Mouse (Mus musculus): ENCODE measurements around the gene Dscaml1. TPM values are rescaled to one million over a fixed set of nuclear protein-coding genes. Genes with fewer than 3 reads are reported as not detected.

Gene Dscaml1
- total and polyA plus RNA-seq, 2 experiments from 2014 or later = 0.04 to 0.84 TPM

- no peak for DNase-seq (ENCODE audit: low spot score)
- 28% methylated on average over 4 of the region's 4 CpGs for WGBS
- Histone ChIP-seq H3K9ac (replicated peaks; ENCODE audit: low read depth, low read length) (no peak overlapping the region), H3K9me3 (replicated peaks; ENCODE audit: control insufficient read depth, low read length) (no peaks in the 10 kb centered on the region), H3K36me3 (replicated peaks; ENCODE audit: control insufficient read depth, insufficient read depth, low read length) (no peaks in the 10 kb centered on the region), H3K27me3 (ENCODE audit: control insufficient read depth, insufficient read depth, low read length) (no peaks in the 10 kb centered on the region), H3K4me2 (ENCODE audit: low read depth, low read length) (no peak overlapping the region), H3K27ac (ENCODE audit: low read depth) (no peak overlapping the region), H3K4me3 (ENCODE audit: low read depth, low read length) (no peak overlapping the region), H3K4me1 (ENCODE audit: control insufficient read depth, insufficient read depth) (no peaks in the 10 kb centered on the region)
- TF ChIP-seq CTCF (IDR thresholded peaks at IDR 0.05; ENCODE audit: low read depth) = no peak
- TF ChIP-seq EP300 (IDR thresholded peaks at IDR 0.05; ENCODE audit: low read depth) = no peak
- no peak for ATAC-seq (ENCODE audit: insufficient read depth, low read depth)
Observed at GRCm38 (mm10) chr9:45599377-45599776, 172.9 kb downstream of the Dscaml1 start.

DNA sequence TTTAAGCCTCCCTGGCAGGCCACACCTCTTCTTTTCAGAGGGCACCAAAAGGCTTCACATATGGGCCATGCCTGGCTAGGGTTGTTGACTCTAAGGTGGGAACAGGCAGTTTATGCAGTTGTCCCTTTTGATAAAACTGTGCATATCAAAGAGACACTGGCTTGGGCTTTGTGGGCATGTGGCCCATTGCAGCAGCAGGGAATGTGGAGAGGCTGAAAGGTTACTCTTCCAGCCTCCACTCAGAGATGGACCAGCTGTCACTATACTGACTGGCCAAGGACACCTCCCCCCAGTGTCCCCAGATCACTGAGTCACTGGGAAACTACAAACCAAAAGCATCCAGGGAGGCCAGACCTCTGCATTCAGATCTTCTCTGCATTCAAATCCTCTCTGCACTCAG is 180.9 kb downstream of the Dscaml1 start:
- no peak overlapping the region for H3K4me3 ChIP-seq (ENCODE audit: low read depth, low read length)
- H3K4me2 ChIP-seq (ENCODE audit: low read depth, low read length) = no peak overlapping the region
- H3K27me3 ChIP-seq (ENCODE audit: control insufficient read depth, insufficient read depth, low read length) = 0 out of 2 replicates have a peak, but pooled peaks cover 5% of the 10 kb centered on the region
- H3K9me3 ChIP-seq (replicated peaks; ENCODE audit: control insufficient read depth, low read length) = no peaks in the 10 kb centered on the region
- H3K36me3 ChIP-seq (replicated peaks; ENCODE audit: control insufficient read depth, insufficient read depth, low read length) = no peaks in the 10 kb centered on the region
- H3K9ac ChIP-seq (replicated peaks; ENCODE audit: low read depth, low read length) = no peak overlapping the region
- no peaks in the 10 kb centered on the region for H3K4me1 ChIP-seq (ENCODE audit: control insufficient read depth, insufficient read depth)
- TF ChIP-seq CTCF (IDR thresholded peaks at IDR 0.05; ENCODE audit: low read depth) = no peak
- no peak for TF ChIP-seq EP300 (IDR thresholded peaks at IDR 0.05; ENCODE audit: low read depth)
- DNase-seq (ENCODE audit: low spot score) = no peak
- H3K27ac ChIP-seq (ENCODE audit: low read depth) = no peak overlapping the region
- ATAC-seq (ENCODE audit: insufficient read depth, low read depth) = no peak

- ATAC-seq (ENCODE audit: insufficient read depth, low read depth) = no peak
Observed at GRCm38 (mm10) chr9:45608097-45609031, 181.9 kb downstream of the Dscaml1 start.

GRCm38 (mm10) chr9:45610336-45611060 is 184.1 kb downstream of the Dscaml1 start:
- Histone ChIP-seq H3K27me3 (ENCODE audit: control insufficient read depth, insufficient read depth, low read length) (0 out of 2 replicates have a peak, but pooled peaks cover 5% of the 10 kb centered on the region), H3K27ac (ENCODE audit: low read depth) (no peak overlapping the region), H3K4me3 (ENCODE audit: low read depth, low read length) (no peak overlapping the region), H3K4me2 (ENCODE audit: low read depth, low read length) (no peak overlapping the region), H3K9me3 (replicated peaks; ENCODE audit: control insufficient read depth, low read length) (no peaks in the 10 kb centered on the region), H3K9ac (replicated peaks; ENCODE audit: low read depth, low read length) (no peak overlapping the region), H3K4me1 (ENCODE audit: control insufficient read depth, insufficient read depth) (no peaks in the 10 kb centered on the region), H3K36me3 (replicated peaks; ENCODE audit: control insufficient read depth, insufficient read depth, low read length) (no peaks in the 10 kb centered on the region)
- ATAC-seq (ENCODE audit: insufficient read depth, low read depth) = no peak
- DNase-seq (ENCODE audit: low spot score) = no peak
- 67% methylated on average over 11 of the region's 11 CpGs for WGBS
- TF ChIP-seq EP300 (IDR thresholded peaks at IDR 0.05; ENCODE audit: low read depth) = no peak
- TF ChIP-seq CTCF (IDR thresholded peaks at IDR 0.05; ENCODE audit: low read depth) = no peak

More at GRCm38 (mm10) chr9:45608097-45609031, 181.9 kb downstream of the Dscaml1 start:
- Histone ChIP-seq H3K4me1 (ENCODE audit: control insufficient read depth, insufficient read depth) (no peaks in the 10 kb centered on the region), H3K9me3 (replicated peaks; ENCODE audit: control insufficient read depth, low read length) (no peaks in the 10 kb centered on the region), H3K4me3 (ENCODE audit: low read depth, low read length) (no peak overlapping the region), H3K27me3 (ENCODE audit: control insufficient read depth, insufficient read depth, low read length) (0 out of 2 replicates have a peak, but pooled peaks cover 5% of the 10 kb centered on the region), H3K9ac (replicated peaks; ENCODE audit: low read depth, low read length) (no peak overlapping the region), H3K27ac (ENCODE audit: low read depth) (no peak overlapping the region), H3K36me3 (replicated peaks; ENCODE audit: control insufficient read depth, insufficient read depth, low read length) (no peaks in the 10 kb centered on the region), H3K4me2 (ENCODE audit: low read depth, low read length) (no peak overlapping the region)
- 34% methylated on average over 13 of the region's 13 CpGs for WGBS
- DNase-seq (ENCODE audit: low spot score) = no peak
- no peak for TF ChIP-seq EP300 (IDR thresholded peaks at IDR 0.05; ENCODE audit: low read depth)
- TF ChIP-seq CTCF (IDR thresholded peaks at IDR 0.05; ENCODE audit: low read depth) = no peak

DNA sequence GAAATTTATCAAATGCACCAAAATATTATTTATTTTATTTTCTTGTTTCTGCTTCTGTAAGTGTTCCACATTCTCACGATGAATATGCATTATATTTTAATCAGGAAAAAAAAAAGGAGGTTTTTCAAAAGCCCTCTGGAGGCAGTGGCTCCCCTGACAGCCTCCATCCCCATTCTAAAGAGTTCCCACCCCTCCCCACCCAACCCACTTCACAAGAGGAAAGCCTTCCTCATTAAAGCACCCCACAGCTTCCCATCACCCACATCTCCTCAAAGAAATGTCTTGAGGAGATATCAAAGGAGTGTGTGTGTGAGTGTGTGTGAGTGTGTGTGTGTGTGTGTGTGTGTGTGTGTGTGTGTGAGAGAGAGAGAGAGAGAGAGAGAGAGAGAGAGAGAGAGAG is 188.2 kb downstream of the Dscaml1 start:
- Histone ChIP-seq H3K27me3 (ENCODE audit: control insufficient read depth, insufficient read depth, low read length) (no peaks in the 10 kb centered on the region), H3K9ac (replicated peaks; ENCODE audit: low read depth, low read length) (no peak overlapping the region), H3K27ac (ENCODE audit: low read depth) (no peak overlapping the region), H3K4me3 (ENCODE audit: low read depth, low read length) (no peak overlapping the region), H3K4me2 (ENCODE audit: low read depth, low read length) (no peak overlapping the region), H3K4me1 (ENCODE audit: control insufficient read depth, insufficient read depth) (no peaks in the 10 kb centered on the region), H3K9me3 (replicated peaks; ENCODE audit: control insufficient read depth, low read length) (no peaks in the 10 kb centered on the region), H3K36me3 (replicated peaks; ENCODE audit: control insufficient read depth, insufficient read depth, low read length) (no peaks in the 10 kb centered on the region)
- no peak for ATAC-seq (ENCODE audit: insufficient read depth, low read depth)
- no peak for TF ChIP-seq EP300 (IDR thresholded peaks at IDR 0.05; ENCODE audit: low read depth)
- TF ChIP-seq CTCF (IDR thresholded peaks at IDR 0.05; ENCODE audit: low read depth) = no peak
- WGBS = 66% methylated on average over 1 of the region's 1 CpGs
- no peak for DNase-seq (ENCODE audit: low spot score)
